Mouse (Mus musculus) liver, embryonic 14.5 days (tissue): ENCODE data around the gene Coq2.

Experiments used
- CTCF ChIP-seq: IDR thresholded peaks from 2 replicates; pipeline ENCODE4 v1.5.1; 2016; ENCODE audit warnings: antibody characterized with exemption, low read depth, control low read depth
- EP300 ChIP-seq: IDR thresholded peaks from 2 replicates; pipeline ENCODE4 v1.6.1; 2016; ENCODE audit warnings: antibody characterized with exemption, low read depth

DNA sequence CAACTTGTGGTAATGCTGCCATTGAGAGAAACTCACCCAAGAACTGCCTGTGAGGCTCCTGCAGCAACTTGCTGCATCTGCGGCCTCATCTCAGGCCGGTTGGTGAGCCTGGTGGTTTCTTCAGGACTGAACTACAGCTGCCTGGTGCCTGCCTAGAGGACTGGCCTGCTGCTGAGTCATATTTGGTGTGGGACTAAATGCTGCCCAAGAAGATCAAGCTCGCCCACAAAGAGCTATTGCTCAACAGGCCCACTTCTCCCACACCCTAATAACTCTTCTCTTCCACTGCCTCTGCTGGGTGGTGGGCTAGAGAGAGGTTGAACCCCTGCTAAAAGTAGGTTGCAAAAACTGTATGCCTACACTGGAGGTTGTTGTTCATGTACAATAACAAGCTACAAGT lies 27.4 kb upstream of the Coq2 start:
- TF ChIP-seq CTCF = no peak
- TF ChIP-seq EP300 = no peak
